Mouse (Mus musculus) adrenal gland (tissue): Measurements from ENCODE around the gene Fcgr1.
"Not testable (repeated sequence)": the region's sequence is repeated elsewhere in the genome, so short reads cannot be mapped to it uniquely, and the experiment has no call there.

Source experiments
- intact Hi-C: fragments of 180-260 bp; cut with DNase I; formaldehyde crosslinking; loops from one replicate; pipeline ENCODE4 v1.15.1; 2025
- long read RNA-seq, 2 experiments: library from polyadenylated mRNA; unstranded; transcript quantifications; one replicate each; pipeline ENCODE4 v2.0.0; 2020; ENCODE audit warnings: borderline replicate concordance in 1 of 2; ENCODE audit not compliant: insufficient replicate concordance in 1 of 2

Fcgr1 gene
- long read RNA-seq, experiment 1, partial matches to known transcripts, result 0 of 5 reads
- long read RNA-seq, experiment 1, other reads (novel, unspliced or antisense), result 1 of 5 reads
- long read RNA-seq, experiment 2, partial matches to known transcripts, result 1 of 5 reads
- long read RNA-seq, experiment 2, other reads (novel, unspliced or antisense), result 0 of 5 reads

DNA sequence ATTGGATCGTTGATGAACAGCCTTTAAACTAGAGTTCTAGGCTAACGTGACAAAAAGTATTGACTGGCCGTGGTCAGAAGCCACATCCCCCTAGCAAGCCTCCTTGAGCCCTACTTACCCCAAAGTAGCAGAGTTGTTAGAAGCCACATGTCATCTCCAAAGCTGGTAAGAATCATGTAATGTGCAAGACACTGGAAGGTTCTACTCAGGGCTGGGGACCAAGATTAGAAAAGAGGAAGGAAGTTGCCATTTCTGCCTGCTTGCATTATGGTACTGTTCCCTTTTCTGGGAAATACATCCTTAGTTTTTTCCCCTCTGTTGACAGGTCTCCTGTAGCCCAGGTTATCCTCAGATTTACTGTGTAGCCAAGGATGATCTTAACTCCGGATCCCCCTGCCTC is at the start of gene Fcgr1:
TSS of gene Fcgr1 (minus strand) at position 183 of the 400 bp plus-strand sequence.
- intact Hi-C loops, result no loop called here

DNA sequence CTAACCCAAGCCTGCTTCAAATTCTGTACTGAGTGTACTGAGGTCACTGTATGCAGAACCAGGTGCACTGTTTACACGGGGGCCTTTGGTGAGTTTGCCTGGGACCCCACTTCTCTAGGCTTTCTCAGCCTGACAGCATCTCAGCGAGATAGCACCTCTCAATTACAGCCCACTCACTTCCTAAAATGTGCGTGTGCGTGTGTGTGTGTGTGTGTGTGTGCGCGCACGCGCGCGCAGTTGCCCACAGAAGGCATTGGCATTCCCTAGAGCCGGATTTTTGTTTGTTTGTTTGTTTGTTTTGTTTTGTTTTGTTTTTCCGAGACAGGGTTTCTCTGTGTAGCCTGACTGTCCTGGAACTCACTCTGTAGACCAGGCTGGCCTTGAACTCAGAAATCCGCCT is 48.9 kb upstream of the Fcgr1 start:
- intact Hi-C loops, result not testable (repeated sequence)

DNA sequence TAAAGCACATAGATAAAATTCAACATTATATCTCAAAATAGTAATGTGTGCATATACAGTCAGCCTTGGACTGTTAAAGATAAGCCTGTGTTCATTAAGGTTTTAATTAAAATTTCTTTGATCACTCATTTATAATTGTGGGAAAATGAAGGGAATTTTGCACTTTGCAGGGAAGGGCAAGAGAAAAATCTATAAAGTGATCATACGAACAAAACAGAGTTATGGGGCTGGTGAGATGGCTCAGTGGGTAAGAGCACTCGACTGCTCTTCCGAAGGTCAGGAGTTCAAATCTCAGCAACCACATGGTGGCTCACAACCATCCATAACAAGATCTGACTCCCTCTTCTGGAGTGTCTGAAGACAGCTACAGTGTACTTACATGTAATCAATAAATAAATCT is 48.3 kb upstream of the Fcgr1 start:
- intact Hi-C loops, result not testable (repeated sequence)

DNA sequence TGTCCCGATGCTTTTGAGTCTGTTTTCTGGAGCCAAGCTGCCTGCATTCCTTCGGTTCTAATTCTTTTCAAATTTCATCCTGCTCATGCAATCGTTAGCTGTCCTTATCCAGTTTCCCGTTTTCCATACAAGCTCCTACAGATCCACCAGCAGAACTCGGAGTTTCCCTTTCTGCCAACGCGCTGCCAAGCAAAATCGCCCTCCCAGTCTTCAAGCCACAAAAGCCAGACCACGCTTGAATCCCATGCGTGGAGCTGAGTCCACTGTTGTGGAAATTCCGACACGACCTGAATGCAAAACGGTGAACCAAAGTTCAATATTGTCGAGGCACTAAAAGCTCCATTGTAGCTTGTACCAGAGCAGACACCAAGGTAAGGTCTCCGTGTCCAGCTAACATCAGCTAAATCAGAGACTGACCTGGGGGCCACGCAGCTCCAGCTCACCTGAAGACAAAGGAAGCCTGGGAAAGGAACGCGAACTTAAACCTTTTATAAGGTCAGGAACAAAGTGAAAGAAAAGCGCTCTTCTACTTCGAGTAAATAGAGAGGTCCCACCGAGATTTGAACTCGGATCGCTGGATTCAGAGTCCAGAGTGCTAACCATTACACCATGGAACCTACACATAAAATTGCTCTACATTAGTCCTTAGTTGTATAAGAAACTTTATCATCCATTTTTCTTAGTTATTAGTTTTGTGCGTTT is 47.0 kb upstream of the Fcgr1 start:
- intact Hi-C loops, result no loop called here

DNA sequence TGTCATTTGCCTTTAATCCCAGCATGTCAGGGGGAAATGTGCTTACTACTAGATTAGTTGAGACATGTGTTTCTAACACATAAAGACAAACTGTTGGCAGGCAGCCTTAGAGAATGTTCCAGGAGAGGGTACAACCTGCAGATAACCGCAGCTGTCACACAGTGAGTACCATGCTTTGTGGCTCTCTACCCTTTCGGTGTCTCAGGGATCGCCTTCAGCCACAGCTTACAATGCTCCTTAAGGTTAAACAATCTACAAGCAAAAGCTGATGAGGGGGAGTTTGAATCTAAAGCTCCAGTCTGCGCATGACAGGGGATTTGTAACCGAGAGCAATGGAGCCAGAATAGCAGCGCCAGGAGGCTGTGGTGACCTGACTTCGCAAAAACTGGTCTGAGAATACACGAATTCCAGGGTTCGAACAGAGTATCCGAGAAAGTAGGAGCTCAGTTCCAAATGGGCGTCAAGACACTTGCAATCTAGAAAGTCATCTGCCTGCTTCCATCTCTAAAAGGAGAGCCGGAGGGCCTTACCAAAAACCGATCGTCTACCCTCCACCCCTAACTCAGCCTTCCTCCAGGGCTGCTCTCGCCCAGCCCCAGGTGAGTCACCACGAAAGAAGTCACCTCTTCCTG is 45.2 kb upstream of the Fcgr1 start:
- intact Hi-C loops, result no loop called here

DNA sequence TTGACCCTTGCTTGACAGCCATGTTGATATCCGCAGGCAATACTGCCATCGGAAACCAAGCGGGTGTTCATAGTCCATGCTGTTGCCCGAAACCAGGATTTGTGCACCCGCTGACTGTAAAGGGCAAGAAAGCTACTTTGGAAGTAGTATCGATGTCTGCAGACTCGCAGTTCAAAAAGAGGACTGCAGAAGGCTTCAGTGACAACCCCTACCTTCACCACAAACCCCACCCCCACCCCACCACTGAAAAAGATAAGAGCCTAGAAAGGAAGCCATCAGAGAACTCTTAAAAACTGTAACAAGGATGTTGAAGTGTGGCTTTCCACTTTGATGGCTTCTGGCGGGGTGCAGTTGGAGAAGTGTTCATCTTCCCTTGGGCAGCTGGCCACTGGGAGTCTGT is 44.3 kb upstream of the Fcgr1 start:
- intact Hi-C loops, result no loop called here

DNA sequence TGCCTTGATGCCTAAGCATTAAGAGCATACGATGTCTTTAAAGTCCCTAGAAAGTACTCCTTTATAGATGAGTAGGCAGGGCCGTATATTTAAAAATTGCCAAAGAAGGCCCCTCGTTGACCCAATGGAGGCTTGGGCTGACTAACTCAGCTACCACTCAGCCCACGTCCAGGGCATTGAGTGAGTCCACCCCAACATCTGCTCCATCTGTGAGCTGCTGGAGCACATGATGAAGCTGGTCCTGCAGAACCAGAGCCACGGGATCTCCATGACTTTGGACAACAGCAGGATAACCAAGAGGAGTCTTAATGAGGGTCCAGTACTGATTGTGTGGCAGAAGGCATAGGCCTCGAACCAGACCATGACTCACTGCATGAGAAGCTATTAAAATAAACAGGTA is 43.5 kb upstream of the Fcgr1 start:
- intact Hi-C loops, result no loop called here

DNA sequence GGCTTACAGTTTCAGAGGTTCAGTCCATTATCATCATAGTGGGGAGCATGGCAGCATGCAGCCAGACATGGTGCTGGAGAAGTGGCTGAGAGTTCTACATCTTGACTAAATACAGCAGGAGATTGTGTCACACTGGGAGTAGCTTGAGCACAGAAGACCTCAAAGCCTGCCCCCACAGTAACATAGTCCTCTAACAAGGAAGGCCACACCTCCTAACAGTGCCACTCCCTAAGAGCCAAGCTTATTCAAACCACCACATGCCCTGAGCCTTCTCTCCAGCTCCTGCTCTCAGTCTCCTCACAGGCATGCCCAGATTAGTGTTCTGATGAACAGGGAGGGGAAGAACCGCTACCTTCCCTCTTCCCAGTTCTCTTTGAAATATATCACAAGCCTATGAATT is 42.9 kb upstream of the Fcgr1 start:
- intact Hi-C loops, result no loop called here

DNA sequence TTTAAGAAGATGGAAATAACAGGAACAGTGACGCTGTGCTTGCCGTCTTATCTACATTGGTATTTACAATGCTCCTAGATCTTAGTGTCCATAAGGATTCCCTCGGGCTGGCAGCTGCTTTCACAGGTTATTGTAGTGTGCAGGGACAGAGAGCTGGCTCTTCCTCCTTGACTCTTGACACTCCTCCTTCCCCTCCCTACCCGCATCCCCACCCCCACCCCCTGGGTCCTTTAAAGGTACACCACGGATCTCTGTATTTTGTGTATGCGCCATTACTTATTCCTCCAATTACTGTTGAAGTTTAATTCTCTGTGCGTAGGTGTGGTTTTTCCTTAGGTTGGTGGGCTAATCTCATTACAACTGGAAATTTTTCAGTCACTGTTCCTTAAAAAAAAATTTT is 41.8 kb upstream of the Fcgr1 start:
- intact Hi-C loops, result no loop called here

DNA sequence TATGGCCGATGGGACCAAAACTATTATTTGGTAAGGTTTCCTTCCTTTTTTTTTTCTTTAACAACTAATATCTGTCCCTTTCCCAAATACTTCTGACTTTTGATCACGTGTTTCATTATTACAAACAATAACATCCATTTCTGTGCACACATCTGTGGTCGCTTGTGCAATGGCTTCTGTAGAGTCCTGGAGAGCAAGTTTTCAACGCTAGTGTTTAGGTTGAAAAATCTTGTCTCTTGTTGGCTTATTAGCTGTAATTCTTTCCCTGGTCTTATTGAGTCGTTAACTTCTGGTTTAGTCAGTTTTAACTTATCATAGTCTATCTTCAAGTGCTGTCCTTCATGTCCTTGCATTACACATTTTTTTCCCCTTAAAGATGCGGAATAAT is 41.4 kb upstream of the Fcgr1 start:
- intact Hi-C loops, result no loop called here

DNA sequence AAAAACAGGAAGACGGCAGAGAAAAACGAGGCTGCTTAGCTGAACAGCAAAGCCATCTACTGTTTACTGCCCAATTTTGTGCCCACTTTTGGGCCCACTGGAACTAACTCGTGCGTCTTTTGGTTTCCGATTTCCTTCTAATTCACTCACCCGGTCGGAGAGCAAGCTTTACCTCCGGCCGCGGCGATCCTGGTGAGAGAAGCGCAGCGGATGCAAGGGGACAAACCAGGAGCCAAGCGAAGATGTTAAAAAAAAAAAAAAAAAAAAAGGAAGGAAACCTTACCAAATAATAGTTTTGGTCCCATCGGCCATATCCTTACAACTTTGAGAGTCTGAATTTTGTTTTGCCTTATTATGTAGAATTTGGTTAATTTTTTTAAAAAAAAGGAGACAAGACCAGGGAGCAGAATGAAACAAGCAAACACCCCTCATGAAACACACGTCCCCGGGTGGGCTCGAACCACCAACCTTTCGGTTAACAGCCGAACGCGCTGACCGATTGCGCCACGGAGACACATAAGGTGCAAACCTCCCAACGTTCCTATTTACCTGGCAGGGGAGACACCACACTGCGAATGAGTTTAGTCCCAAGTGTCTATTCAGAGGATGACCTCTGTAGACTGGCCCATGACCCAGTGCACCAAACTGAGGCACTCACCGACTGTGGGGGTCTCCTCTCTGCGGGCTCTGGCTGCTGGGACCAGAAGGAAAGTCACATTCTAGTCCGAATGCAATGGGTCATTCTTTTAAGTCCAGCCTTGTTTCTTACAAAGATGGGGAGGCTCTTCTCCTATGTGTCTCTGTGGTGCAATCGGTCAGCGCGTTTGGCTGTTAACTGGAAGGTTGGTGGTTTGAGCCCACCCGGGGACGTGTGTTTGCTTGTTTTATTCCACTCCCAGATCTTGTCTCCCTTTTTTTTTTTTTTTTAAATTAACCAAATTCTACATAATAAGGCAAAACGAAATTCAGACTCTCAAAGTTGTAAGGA is 40.7 kb upstream of the Fcgr1 start:
- intact Hi-C loops, result no loop called here

DNA sequence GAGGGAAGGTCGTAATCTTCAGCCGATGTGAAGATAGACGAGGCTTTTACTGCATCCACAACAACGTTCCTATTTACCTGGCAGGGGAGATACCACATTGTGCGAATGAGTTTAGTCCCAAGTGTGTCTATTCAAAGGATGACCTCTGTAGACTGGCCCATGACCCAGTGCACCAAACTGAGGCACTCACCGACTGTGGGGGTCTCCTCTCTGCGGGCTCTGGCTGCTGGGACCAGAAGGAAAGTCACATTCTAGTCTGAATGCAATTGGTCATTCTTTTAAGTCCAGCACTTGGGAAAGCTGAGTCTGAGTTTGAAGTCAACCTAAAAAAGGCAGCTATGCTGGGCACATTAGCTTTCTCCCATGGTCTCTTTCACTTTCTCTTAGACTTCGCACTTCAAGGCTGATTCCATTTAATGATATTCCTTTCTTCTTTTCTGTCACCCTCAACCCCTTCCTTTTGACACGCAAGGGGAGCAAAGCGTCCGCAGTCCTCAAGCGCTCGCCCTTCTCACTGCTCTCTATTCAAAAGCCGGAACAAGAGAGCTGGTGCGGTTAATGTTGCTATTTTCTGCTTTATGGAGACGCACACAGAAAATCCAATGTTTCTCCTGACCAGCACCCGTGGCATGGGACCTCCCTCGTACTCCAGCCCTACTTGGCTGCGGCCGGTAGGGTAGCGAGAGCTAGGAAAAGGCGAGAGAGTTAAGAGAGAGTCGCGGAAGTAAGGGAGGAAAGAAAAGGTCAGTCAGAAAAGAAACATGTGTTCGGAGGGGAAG is 39.8 kb upstream of the Fcgr1 start:
- intact Hi-C loops, result no loop called here

DNA sequence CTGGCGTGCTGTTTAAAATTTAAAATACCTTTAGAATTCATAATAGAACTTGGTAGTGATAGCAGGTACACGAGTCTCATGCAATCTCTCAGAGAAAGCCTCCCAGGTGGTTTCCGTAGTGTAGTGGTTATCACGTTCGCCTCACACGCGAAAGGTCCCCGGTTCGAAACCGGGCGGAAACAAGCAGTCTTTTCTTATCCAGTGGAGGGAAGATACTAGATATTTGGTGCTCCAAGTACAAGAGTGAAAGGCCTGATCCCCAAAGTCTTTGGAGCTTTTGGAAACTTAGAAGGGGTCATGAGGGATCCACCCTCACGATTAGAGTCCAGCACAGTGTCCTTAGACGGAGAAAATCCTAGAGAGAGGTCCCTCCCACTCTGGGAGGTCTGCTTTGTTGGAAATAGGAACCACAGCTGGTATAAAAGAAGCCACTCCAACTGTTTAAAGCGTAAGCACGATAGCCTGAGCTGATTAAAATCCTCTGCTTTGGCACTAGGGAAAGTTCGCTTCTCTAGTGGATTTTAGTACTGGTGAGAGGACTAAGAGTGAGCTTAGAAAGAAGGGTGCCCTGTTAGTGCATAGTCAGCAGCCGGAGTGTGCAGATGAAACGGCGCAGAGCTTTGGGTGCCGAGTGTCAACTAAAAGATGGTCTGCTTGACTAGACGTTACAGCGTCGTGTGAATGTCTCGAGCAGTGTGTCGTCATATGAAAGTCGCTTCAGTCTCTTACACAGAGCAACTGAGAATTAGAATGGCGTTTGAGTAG is 39.0 kb upstream of the Fcgr1 start:
- intact Hi-C loops, result no loop called here

DNA sequence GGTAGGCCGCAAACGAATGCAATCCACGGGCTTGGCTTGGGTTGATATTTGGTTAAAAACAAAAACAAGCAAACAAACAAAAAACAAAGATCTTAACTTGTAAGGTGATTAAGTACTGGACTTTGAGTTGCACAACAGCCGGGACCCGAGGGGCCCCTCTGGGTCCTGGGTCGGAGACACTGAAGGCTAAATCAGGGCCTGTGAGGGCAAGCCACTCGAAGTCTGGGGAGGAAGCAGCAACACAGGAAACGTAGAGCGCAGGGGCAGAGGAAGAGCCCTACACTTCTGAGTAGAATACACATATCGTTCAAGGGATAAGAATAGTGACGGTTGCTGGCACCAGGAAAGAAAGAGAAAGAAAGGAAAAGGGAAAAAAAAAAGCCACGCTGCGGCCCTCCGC is 38.2 kb upstream of the Fcgr1 start:
- intact Hi-C loops, result loop anchor here (2.0 kb wide), 1 partner anchor 67 kb away; no protein-coding TSS in a partner anchor

DNA sequence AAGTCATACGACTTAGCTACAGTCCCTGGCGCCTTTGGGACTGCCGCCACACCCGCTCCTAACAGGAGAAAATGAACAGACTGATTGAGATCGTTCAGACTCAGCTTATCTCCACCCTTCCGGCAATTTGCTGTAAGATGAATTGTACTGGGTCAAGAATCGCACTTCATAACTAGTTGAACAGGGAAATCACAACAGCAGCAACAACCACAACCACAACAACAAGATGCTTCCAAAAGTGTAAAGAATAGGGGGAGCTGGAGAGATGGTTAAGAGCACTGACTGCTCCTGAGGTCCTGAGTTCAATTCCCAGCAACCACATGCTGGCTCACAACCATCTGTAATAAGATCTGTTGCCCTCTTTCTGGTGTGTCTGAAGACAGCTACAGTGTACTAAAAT is 37.7 kb upstream of the Fcgr1 start:
- intact Hi-C loops, result loop anchor here (2.0 kb wide), 1 partner anchor 67 kb away; no protein-coding TSS in a partner anchor

DNA sequence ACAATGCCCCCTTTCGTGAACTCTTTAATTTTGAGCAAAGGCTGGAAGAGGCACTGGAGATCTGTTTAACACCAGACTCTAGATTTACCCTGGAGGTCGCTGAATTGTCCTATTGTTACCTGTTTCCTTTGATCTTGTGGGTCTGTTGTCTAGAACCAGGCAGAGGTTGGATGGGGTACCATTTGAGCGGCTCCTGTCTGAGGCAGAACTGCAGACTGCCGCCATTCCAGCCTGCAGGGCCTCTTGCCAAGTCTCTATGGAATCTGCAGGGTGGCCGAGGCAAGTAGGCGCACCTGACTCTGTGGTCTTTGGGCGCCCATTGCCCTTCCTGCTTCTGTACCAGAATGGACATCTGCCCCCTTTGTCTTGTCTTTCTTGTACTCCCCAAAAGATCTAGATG is 36.8 kb upstream of the Fcgr1 start:
- intact Hi-C loops, result loop anchor here (2.0 kb wide), 1 partner anchor 68 kb away; no protein-coding TSS in a partner anchor

DNA sequence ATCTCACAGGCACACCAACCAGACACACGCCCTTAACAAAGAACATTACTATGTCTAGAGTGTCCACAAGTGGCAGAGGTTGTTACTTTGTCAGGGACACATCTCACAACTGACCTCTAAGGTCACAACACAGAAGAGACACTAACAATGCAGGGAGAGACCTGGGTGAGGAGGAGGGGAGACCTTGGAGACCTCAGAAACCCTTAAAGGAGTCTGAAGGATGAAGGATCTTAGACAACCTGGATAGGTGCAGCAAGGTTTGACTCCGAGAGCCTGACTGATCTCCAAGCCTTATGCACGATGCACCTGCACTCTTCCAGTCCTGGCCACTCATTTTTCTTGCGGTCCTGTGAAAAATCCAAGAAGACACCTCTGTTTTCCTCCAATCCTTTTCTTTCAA is 36.4 kb upstream of the Fcgr1 start:
- intact Hi-C loops, result loop anchor here (2.0 kb wide), 1 partner anchor 69 kb away; no protein-coding TSS in a partner anchor

DNA sequence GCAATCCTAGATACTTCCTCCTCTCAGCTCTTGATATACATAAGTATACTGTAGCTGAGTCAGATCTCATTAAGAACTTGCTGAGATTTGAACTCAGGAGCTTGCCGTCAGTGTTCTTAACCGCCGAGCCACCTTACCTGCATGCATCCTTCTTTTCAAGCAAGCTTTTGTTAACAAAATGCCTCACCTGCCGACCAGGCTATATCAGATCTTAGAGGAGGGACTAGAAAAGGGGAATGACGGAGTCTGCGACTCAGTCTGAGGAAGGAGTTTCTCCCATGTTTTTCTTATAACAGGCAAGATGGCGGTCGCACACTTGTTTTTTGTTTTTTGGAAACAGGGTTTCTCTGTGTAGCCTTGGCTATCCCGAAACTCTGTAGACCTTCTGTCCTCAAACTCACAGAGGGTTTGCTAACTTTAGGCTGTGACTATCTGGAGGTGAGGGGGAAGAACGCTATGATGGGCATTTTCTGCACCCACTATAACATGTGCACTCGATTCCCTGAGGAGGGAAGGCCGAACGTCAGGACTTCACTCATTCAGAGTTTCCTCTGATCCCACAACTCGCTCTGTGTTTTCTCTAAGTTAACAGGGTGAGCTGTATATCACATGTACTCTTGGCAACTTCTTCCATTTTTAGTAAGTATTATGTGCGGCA is 35.1 kb upstream of the Fcgr1 start:
- intact Hi-C loops, result loop anchor here (5.0 kb wide), 1 partner anchor 113 kb away; no protein-coding TSS in a partner anchor

DNA sequence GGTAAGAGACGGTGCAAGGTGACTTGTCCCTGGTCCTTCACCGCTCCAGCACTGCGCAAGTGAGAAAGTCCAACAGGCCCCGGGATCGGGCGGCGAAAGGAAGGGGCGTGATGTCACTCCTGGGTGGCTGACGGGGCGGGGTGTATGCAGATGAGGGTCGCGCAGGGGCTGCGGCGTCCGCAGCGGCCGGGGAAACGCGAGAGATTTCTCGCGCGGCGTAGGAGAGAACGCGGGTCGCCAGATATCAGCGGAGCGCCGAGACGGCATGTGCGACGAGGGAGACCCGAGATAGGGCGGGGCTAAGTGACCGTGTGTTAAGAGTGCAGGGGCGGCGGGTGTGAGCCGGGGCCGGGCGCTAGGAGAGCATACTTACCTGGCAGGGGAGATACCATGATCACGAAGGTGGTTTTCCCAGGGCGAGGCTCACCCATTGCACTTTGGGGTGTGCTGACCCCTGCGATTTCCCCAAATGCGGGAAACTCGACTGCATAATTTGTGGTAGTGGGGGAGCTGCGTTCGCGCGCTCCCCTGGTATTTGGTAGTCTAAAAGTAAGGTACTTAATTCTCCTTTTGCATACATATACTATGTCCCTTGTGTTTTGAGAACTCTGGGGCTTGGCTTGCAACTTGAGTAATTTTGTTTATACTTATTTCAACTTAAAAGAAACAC is 34.4 kb upstream of the Fcgr1 start:
- intact Hi-C loops, result loop anchor here (5.0 kb wide), 1 partner anchor 114 kb away; no protein-coding TSS in a partner anchor
